Mouse (Mus musculus) kidney, embryonic 14.5 days (tissue): ENCODE data around the gene Cd300a. TPM values are rescaled to one million over a fixed set of nuclear protein-coding genes. Genes with fewer than 3 reads are reported as not detected.

Experiments used
- ATAC-seq: fragments of 200-750 bp; cut with Nextera tagmentation; 2 replicates; pipeline ENCODE4 v1.8.0; 2017; ENCODE audit warnings: moderate number of reproducible peaks, mild to moderate bottlenecking, moderate TSS enrichment, moderate library complexity; ENCODE audit not compliant: low FRiP score, low TSS enrichment
- H3K27ac ChIP-seq: fragments of 300-500 bp; sonication (generic); 2 replicates; pipeline ENCODE4 v1.5.1; 2014; ENCODE audit warnings: low read depth, mild to moderate bottlenecking, low read length, moderate library complexity, mixed read lengths
- H3K27me3 ChIP-seq: fragments of 300-500 bp; sonication (generic); 2 replicates; pipeline ENCODE4 v1.6.1; 2014; ENCODE audit warnings: mild to moderate bottlenecking, low read length; ENCODE audit not compliant: control insufficient read depth, insufficient read depth
- H3K36me3 ChIP-seq: fragments of 300-500 bp; sonication (generic); 2 replicates; pipeline ENCODE4 v1.6.1; 2014; ENCODE audit warnings: low read length, mixed read lengths; ENCODE audit not compliant: control insufficient read depth, insufficient read depth
- H3K4me1 ChIP-seq: fragments of 300-500 bp; sonication (generic); 2 replicates; pipeline ENCODE4 v1.6.1; 2014; ENCODE audit warnings: low read length, mixed read lengths; ENCODE audit not compliant: control insufficient read depth, insufficient read depth
- H3K4me2 ChIP-seq: fragments of 300-500 bp; sonication (generic); replicated peaks from 2 replicates; pipeline ENCODE4 v1.6.1; 2014; ENCODE audit warnings: low read depth, mild to moderate bottlenecking, low read length
- H3K4me3 ChIP-seq: fragments of 300-500 bp; sonication (generic); 2 replicates; pipeline ENCODE4 v1.5.1; 2014; ENCODE audit warnings: mild to moderate bottlenecking, low read length
- H3K9ac ChIP-seq: fragments of 300-500 bp; sonication (generic); 2 replicates; pipeline ENCODE4 v1.6.1; 2014; ENCODE audit warnings: low read depth, mild to moderate bottlenecking, low read length, moderate library complexity
- H3K9me3 ChIP-seq: fragments of 300-500 bp; sonication (generic); 2 replicates; pipeline ENCODE4 v1.6.1; 2016; ENCODE audit warnings: low read length; ENCODE audit not compliant: control insufficient read depth
- WGBS: fragments of 180-500 bp; shearing (Covaris S2); extraction: QIAGEN DNeasy Blood & Tissue Kit; methylation state at CpG from one replicate; pipeline ENCODE4 v1.1.7; 2014; 5-methylcytosine and 5-hydroxymethylcytosine counted together
- polyA plus RNA-seq: library from polyadenylated mRNA; unstranded; fragments of >200 nt; fragmentation: Nextera tagmentation; extraction: Ambion mirVana; gene quantifications from 2 replicates; pipeline ENCODE4 v1.2.1, GENCODE M21; 2014

Cd300a gene
- 0.91 and 1.2 TPM in 2 replicates for polyA plus RNA-seq

DNA sequence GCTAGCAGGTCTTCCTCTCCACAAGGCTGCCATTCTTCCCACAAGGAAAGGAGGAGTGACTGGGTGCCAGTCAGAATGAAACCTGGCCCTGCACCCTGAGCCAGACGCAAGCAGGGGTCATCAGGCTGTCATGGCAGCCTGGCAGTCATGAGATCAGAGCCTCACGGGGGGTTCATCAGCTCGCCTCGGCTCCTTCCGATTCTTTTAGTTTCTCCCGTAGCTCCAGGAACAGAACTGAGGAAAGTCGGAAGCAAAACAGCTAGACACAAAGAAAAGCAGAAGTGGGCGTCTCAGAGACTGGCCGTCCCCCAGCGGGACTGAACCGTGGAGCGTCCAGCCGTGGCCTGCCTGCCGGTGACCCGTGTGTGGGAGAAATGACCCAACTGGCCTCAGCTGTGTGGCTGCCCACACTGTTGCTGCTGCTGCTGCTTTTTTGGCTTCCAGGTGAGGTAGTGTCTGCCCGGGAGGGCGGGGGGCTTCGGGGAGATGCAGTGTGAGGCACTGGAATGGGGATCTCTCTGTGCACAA, at the start of gene Cd300a:
Cd300a (plus strand) TSS at position 51 of the 528 bp plus-strand sequence.
- ATAC-seq, result peak; percentile 87
- H3K36me3 ChIP-seq, result no peaks in the 10 kb centered on the region
- WGBS, result 32% methylated on average over 18 of the region's 18 CpGs
- H3K9me3 ChIP-seq, result no peaks in the 10 kb centered on the region
- peak within 1 kb of the TSS; percentile 8; the same call in 1 of the 2 replicates for H3K4me3 ChIP-seq
- H3K4me2 ChIP-seq, result peak within 1 kb of the TSS; percentile 38
- H3K27ac ChIP-seq, result no peak within 1 kb of the TSS
- H3K4me1 ChIP-seq, result peaks cover 8% of the 10 kb centered on the region; the same call in 1 of the 2 replicates
- H3K27me3 ChIP-seq, result no peaks in the 10 kb centered on the region
- 0 out of 2 replicates have a peak within 1 kb of the TSS, but pooled peaks have one; percentile 12 for H3K9ac ChIP-seq

DNA sequence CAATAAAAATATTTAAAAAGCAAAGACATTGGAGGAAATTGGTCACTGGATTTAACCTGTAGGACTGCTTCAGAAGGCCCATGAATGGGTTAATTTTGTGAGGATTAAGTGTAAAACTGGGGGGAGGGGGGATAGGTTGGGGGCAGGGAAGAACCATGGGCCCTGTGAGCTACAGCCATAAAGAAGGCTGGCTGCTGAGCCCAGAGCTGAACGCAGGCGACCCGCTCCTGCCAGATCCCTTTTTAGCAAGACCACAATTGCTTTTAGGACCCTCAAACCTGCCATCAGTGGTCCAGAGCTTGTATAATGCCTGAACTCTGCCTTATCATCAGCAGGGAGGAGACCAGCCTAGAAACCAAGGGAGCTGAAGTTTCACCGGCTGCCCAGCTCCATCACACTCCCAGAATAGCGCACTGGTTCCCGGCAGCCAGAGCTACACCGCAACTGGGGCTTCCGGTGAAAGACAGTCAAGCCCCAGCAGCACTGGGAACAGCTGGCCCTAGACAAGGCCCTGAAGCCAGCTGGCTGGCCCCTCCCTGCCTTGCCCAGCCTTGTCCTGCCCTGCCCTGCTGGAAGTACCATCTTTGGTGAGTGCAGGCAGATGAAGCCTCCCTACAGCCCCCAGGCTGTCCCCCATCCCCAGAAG, 45.9 kb upstream of the Cd300a start:
- WGBS, result 2% methylated on average over 8 of the region's 8 CpGs
- ATAC-seq, result peak; percentile 68
- Histone ChIP-seq H3K4me3 (no peak overlapping the region), H3K36me3 (no peaks in the 10 kb centered on the region), H3K27me3 (no peaks in the 10 kb centered on the region), H3K27ac (peak overlapping the region; percentile 89), H3K9me3 (peaks cover 3% of the 10 kb centered on the region; the same call in 1 of the 2 replicates), H3K4me1 (peaks cover 27% of the 10 kb centered on the region), H3K4me2 (no peak overlapping the region), H3K9ac (peak overlapping the region; percentile 34)

DNA sequence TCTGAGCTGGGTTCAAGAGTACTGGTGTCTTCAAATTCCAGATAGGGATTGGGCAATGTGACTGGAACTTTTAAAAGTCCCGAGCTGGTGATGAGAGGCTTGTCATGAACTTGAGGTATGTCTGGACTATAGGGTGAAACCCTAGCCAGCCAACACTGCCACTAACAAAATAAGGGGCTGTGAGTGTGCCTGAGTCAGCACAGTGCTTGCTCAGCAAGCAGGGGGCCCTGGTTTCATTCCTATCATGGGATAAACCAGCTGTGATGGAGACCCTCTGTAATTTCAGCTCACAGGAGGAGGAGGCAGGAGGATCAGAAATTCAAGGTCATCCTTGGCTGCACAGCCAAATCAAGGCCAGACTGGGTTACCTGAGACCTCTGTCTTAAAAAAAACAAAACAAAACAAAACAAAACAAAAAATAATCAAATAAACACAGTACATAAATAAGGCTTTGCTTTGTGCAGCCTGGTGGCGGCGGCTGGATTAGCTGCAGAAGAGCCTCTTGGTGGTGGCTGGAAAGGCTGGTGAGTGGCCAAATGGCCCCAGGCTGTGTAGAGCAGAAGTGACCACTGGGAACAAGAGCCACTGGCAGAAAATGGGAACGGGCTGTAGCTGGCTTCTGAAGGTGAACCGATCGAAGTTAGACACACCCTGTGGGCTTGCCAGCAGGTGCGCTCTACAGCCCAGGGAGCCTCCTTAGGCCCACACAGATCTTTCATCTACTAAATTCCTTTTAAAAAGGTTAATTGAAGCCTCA, 45.2 kb upstream of the Cd300a start:
- WGBS, result 39% methylated on average over 7 of the region's 7 CpGs
- Histone ChIP-seq H3K9me3 (peaks cover 3% of the 10 kb centered on the region; the same call in 1 of the 2 replicates), H3K27me3 (no peaks in the 10 kb centered on the region), H3K9ac (peak overlapping the region; percentile 34), H3K4me1 (peaks cover 34% of the 10 kb centered on the region), H3K4me3 (no peak overlapping the region), H3K27ac (peak overlapping the region; percentile 89), H3K36me3 (no peaks in the 10 kb centered on the region), H3K4me2 (no peak overlapping the region)
- peak; percentile 65 for ATAC-seq

GRCm38 (mm10) chr11:114846336-114846735, 43.5 kb upstream of the Cd300a start:
- ATAC-seq, result no peak
- WGBS, result 70% methylated on average over 4 of the region's 4 CpGs
- H3K27ac ChIP-seq, result peak overlapping the region; percentile 73
- H3K4me2 ChIP-seq, result no peak overlapping the region
- no peak overlapping the region for H3K4me3 ChIP-seq
- H3K9me3 ChIP-seq, result peaks cover 2% of the 10 kb centered on the region; the same call in 1 of the 2 replicates
- H3K9ac ChIP-seq, result no peak overlapping the region
- peaks cover 45% of the 10 kb centered on the region for H3K4me1 ChIP-seq
- no peaks in the 10 kb centered on the region for H3K36me3 ChIP-seq
- H3K27me3 ChIP-seq, result no peaks in the 10 kb centered on the region

DNA sequence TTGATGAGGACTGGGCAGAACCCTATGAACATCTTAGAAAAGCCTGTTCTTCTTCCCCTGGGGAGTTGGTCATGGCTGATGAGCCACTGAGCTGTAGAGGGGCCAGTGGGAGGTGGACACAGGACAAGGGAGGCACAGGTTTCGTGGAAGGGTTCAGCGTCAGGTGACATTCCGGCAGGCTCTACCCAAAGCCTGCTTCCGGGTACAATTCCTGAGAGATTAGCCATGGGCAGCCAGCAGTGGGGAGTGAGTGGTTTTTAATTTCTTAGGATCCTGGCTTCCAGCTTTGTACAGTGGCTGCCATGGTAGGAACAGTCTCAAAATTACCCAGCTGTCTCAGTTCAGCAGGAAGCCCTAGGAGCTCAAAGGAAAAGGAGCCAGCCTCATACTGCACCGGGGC, 42.8 kb upstream of the Cd300a start:
- Histone ChIP-seq H3K27me3 (no peaks in the 10 kb centered on the region), H3K27ac (peak overlapping the region; percentile 73), H3K9ac (no peak overlapping the region), H3K4me2 (no peak overlapping the region), H3K4me3 (no peak overlapping the region), H3K36me3 (no peaks in the 10 kb centered on the region), H3K9me3 (no peaks in the 10 kb centered on the region), H3K4me1 (peaks cover 45% of the 10 kb centered on the region)
- WGBS, result 46% methylated on average over 5 of the region's 5 CpGs
- no peak for ATAC-seq

DNA sequence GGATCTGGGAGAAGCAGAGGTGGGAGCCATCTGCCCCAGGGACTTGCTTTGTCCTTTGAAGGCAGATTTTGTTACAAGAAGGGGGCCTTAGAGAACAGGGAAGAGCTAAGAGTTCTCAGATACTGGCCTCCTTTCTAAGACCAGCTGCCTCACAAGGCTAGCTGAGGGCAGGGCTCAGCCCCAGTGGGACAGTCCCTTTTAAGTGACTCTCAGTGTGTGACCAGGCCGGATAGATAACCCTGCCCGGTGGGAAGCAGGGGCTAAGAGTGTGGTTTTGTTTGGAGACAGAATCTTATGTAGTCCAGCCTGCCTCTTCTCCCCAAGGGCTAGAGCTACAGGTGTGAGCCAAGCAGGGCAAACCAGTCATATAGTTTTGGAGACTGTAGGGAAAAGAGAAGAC, 40.3 kb upstream of the Cd300a start:
- Histone ChIP-seq H3K27ac (peak overlapping the region; percentile 92), H3K9me3 (no peaks in the 10 kb centered on the region), H3K36me3 (no peaks in the 10 kb centered on the region), H3K4me3 (no peak overlapping the region), H3K4me2 (0 out of 2 replicates have a peak overlapping the region, but pooled peaks have one; percentile 3), H3K4me1 (peaks cover 47% of the 10 kb centered on the region), H3K27me3 (no peaks in the 10 kb centered on the region), H3K9ac (0 out of 2 replicates have a peak overlapping the region, but pooled peaks have one; percentile 40)
- ATAC-seq, result no peak
- 9% methylated on average over 2 of the region's 2 CpGs for WGBS

DNA sequence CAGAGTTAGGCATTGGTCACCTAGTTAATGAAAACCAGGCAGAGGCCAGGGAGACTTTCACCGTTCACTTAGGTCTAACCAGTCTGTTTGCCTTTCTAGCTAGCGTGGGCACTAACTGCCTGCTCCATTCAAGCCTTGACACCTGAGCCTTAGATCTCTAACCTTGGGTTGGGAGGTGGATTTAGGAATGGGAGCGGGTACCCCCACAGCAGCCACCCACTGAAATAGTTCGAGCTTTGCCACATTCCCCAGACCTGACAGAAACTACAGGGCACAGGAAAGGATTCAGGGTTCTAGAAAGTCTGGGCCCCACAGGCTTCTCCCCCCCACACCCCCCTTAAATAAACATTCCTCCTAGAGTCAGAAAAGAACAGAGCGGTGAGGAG, 39.8 kb upstream of the Cd300a start:
- Histone ChIP-seq H3K4me3 (no peak overlapping the region), H3K9me3 (no peaks in the 10 kb centered on the region), H3K4me1 (peaks cover 47% of the 10 kb centered on the region), H3K4me2 (peak overlapping the region; percentile 92), H3K27me3 (no peaks in the 10 kb centered on the region), H3K27ac (peak overlapping the region; percentile 92), H3K9ac (no peak overlapping the region), H3K36me3 (no peaks in the 10 kb centered on the region)
- ATAC-seq, result peak; percentile 0; the same call in 1 of the 2 replicates
- WGBS, result 11% methylated on average over 5 of the region's 5 CpGs

DNA sequence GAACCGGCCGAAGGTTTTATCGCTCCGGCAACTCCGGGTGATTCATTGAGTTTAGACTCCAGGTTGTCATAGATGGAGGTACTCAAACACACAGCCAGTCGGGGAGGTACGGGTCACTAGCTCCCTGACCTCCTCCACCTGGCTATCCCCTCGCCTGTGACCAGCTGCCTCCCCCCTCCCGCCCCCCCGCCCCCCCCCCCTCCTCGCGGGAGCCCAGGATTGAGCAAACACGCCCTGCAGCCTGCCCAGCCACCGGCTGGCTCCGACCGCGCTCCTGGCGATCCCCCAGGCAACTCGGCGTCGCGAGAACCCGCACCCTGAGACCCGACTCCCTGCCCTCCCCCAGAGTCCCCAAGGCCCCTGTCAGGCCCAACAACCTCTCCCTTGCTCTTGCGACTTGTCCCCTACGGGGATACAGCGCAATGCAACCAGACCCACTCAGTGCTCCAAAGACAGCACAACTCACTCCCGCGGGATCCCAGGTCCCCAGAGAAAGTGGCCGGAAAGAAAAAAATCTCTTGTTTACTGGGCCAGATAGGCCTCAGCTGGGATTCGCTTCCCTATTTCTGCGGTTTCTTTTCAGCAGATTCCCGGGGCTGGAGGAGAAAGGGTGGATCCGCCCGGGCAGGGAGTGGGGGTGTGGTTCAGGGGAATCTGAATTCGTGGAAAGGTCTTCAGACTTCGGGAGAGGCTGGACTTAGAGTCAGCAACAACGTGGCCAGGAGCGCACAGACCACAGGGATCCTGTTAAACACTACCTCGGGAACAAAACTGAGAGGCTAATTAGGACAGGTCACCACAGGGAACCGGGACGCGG, 39.2 kb upstream of the Cd300a start, which contains the start of gene Gprc5c:
Gprc5c (plus strand) TSS at position 701 of the 817 bp plus-strand sequence.
- Histone ChIP-seq H3K9me3 (no peaks in the 10 kb centered on the region), H3K27ac (peak within 1 kb of the TSS; percentile 94), H3K27me3 (no peaks in the 10 kb centered on the region), H3K4me1 (peaks cover 47% of the 10 kb centered on the region), H3K36me3 (no peaks in the 10 kb centered on the region), H3K4me2 (peak within 1 kb of the TSS; percentile 92), H3K4me3 (peak within 1 kb of the TSS; percentile 79), H3K9ac (peak within 1 kb of the TSS; percentile 95)
- ATAC-seq, result peak; percentile 72
- under 1% methylated on average over 38 of the region's 43 CpGs for WGBS
